Mouse (Mus musculus): ENCODE data around the gene Gm49403. TPM values are rescaled to one million over a fixed set of nuclear protein-coding genes. Genes with fewer than 3 reads are reported as not detected.
A peak's percentile ranks its signal among the peaks of the same experiment; 100 is the strongest.
"Not testable (repeated sequence)": the region's sequence is repeated elsewhere in the genome, so short reads cannot be mapped to it uniquely, and the experiment has no call there.

The Gm49403 gene
- polyA plus RNA-seq, 1 experiment: not detected

GRCm38 (mm10) chr19:8887585-8888463 is 4.1 kb downstream of the Gm49403 start:
- Histone ChIP-seq H3K36me3 (ENCODE audit: control insufficient read depth, insufficient read depth, low read length) (peaks cover 3% of the 10 kb centered on the region; the same call in 1 of the 2 replicates), H3K27me3 (replicated peaks; ENCODE audit: control insufficient read depth, insufficient read depth, low read length) (no peaks in the 10 kb centered on the region), H3K27ac (ENCODE audit: insufficient read depth, low read depth, low read length) (peak overlapping the region; percentile 47), H3K4me1 (ENCODE audit: control insufficient read depth, insufficient read depth, low read length) (peaks cover 4% of the 10 kb centered on the region; the same call in 1 of the 2 replicates), H3K4me3 (ENCODE audit: insufficient read depth, low read depth, low read length) (peak overlapping the region; percentile 75)
- no peak for DNase-seq
- TF ChIP-seq POLR2A (IDR thresholded peaks at IDR 0.05; ENCODE audit: low read depth, low read length) (no peak), CTCF (conservative IDR thresholded peaks at IDR 0.05; ENCODE audit: insufficient read depth, insufficient read length, low read depth, low read length) (no peak)
- WGBS: 27% methylated on average over 19 of the region's 19 CpGs

GRCm38 (mm10) chr19:8888511-8889385 is 5.0 kb downstream of the Gm49403 start, which contains the start of the genes 1810009A15Rik and Gm49416:
Gene 1810009A15Rik, plus strand, starts transcription at chr19:8888853.
Gene Gm49416, plus strand, starts transcription at chr19:8888926.
- Histone ChIP-seq H3K4me1 (ENCODE audit: control insufficient read depth, insufficient read depth, low read length) (peaks cover 4% of the 10 kb centered on the region; the same call in 1 of the 2 replicates), H3K27me3 (replicated peaks; ENCODE audit: control insufficient read depth, insufficient read depth, low read length) (no peaks in the 10 kb centered on the region), H3K27ac (ENCODE audit: insufficient read depth, low read depth, low read length) (peak within 1 kb of the TSS; percentile 47), H3K36me3 (ENCODE audit: control insufficient read depth, insufficient read depth, low read length) (peaks cover 3% of the 10 kb centered on the region; the same call in 1 of the 2 replicates), H3K4me3 (ENCODE audit: insufficient read depth, low read depth, low read length) (peak within 1 kb of the TSS; percentile 75)
- DNase-seq: peak; percentile 97
- WGBS: under 1% methylated on average over 58 of the region's 58 CpGs
- TF ChIP-seq CTCF (conservative IDR thresholded peaks at IDR 0.05; ENCODE audit: insufficient read depth, insufficient read length, low read depth, low read length): no peak
- TF ChIP-seq POLR2A (IDR thresholded peaks at IDR 0.05; ENCODE audit: low read depth, low read length): peak; percentile 83

DNA sequence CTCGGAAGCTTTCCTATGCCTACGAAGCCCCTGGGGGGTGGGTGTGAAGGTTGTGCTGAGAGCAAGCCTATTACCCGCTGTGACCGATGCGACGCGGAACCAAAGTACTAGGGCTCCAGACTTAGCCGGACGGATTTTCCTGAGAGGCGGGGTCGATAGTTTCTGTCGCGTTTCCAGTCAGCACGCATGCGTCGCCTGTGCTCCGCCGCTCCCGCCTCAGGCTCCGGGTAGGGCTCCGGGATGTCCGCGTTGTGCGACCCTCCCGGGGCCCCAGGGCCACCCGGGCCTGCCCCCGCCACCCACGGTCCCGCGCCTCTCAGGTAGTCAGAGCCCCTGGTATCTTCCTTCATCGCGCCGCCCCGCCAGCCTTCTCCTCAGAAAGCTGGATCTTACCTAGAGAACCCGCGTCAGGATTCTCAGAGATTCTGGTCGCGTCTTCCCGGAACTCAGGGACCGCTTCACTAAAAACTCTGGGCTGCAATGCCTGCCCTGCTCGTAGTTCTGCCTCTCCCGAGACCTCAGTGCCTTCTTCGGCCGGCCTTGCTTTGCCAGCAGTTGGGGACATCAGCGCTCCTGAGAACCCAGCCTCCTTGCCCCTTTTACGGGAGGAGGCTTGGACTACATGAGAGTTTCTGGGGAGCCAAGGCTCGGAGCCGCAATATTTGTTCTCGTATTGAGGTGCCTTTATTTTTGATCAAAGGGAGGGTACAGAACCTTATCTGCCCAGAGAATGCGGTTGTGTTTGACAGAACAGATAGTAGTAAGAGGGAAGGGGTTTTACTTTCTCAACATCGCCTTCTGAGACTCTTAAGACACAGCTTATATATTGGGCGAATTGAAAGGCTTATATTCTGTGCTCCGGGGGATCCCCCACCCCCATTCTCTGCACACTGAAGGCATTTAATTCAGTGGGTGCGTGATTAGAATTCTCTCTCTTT is 9.4 kb downstream of the Gm49403 start, which contains the start of gene Ints5:
Gene Ints5, plus strand, starts transcription at position 177 of the 938 bp plus-strand sequence.
- 2% methylated on average over 54 of the region's 54 CpGs for WGBS
- Histone ChIP-seq H3K36me3 (ENCODE audit: control insufficient read depth, insufficient read depth, low read length) (peaks cover 3% of the 10 kb centered on the region), H3K27ac (ENCODE audit: insufficient read depth, low read depth, low read length) (peak within 1 kb of the TSS; percentile 30; the same call in 1 of the 2 replicates), H3K4me3 (ENCODE audit: insufficient read depth, low read depth, low read length) (peak within 1 kb of the TSS; percentile 88), H3K4me1 (ENCODE audit: control insufficient read depth, insufficient read depth, low read length) (no peaks in the 10 kb centered on the region), H3K27me3 (replicated peaks; ENCODE audit: control insufficient read depth, insufficient read depth, low read length) (no peaks in the 10 kb centered on the region)
- TF ChIP-seq CTCF (conservative IDR thresholded peaks at IDR 0.05; ENCODE audit: insufficient read depth, insufficient read length, low read depth, low read length): no peak
- peak; percentile 75 for TF ChIP-seq POLR2A (IDR thresholded peaks at IDR 0.05; ENCODE audit: low read depth, low read length)
- peak; percentile 91 for DNase-seq

GRCm38 (mm10) chr19:8895397-8895960 is 11.7 kb downstream of the Gm49403 start:
- WGBS: 90% methylated on average over 9 of the region's 9 CpGs
- Histone ChIP-seq H3K27me3 (replicated peaks; ENCODE audit: control insufficient read depth, insufficient read depth, low read length) (no peaks in the 10 kb centered on the region), H3K4me3 (ENCODE audit: insufficient read depth, low read depth, low read length) (no peak overlapping the region), H3K4me1 (ENCODE audit: control insufficient read depth, insufficient read depth, low read length) (no peaks in the 10 kb centered on the region; the same call in 1 of the 2 replicates), H3K27ac (ENCODE audit: insufficient read depth, low read depth, low read length) (no peak overlapping the region), H3K36me3 (ENCODE audit: control insufficient read depth, insufficient read depth, low read length) (peaks cover 2% of the 10 kb centered on the region)
- no peak for DNase-seq
- TF ChIP-seq CTCF (conservative IDR thresholded peaks at IDR 0.05; ENCODE audit: insufficient read depth, insufficient read length, low read depth, low read length) (no peak), POLR2A (IDR thresholded peaks at IDR 0.05; ENCODE audit: low read depth, low read length) (no peak)

DNA sequence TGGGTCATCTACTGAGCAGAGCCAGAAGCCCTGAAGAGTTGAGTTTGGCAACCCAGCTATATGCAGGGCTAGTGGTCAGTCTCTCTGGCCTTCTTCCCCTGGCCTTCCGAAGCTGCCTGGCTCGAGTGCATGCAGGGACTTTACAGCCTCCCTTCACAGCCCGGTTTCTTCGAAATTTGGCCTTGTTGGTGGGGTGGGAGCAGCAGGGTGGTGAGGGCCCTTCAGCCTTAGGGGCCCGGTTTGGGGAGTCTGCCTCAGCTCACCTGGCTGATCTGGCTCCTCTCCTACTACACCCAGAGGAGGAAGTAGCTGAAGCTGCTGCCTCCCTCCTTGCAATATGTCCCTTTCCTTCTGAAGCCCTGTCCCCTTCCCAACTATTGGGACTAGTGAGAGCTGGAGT is 12.5 kb downstream of the Gm49403 start:
- not testable (repeated sequence) for H3K4me1 ChIP-seq (ENCODE audit: control insufficient read depth, insufficient read depth, low read length); H3K27ac ChIP-seq (ENCODE audit: insufficient read depth, low read depth, low read length); DNase-seq; H3K4me3 ChIP-seq (ENCODE audit: insufficient read depth, low read depth, low read length); H3K27me3 ChIP-seq (replicated peaks; ENCODE audit: control insufficient read depth, insufficient read depth, low read length); H3K36me3 ChIP-seq (ENCODE audit: control insufficient read depth, insufficient read depth, low read length)
- 79% methylated on average over 5 of the region's 5 CpGs for WGBS

- peak; percentile 62 for DNase-seq
- not testable (repeated sequence) for H3K36me3 ChIP-seq (ENCODE audit: control insufficient read depth, insufficient read depth, low read length); H3K27me3 ChIP-seq (replicated peaks; ENCODE audit: control insufficient read depth, insufficient read depth, low read length); H3K4me1 ChIP-seq (ENCODE audit: control insufficient read depth, insufficient read depth, low read length)
- 17% methylated on average over 21 of the region's 21 CpGs for WGBS
- H3K4me3 ChIP-seq (ENCODE audit: insufficient read depth, low read depth, low read length): peak overlapping the region; percentile 88
- H3K27ac ChIP-seq (ENCODE audit: insufficient read depth, low read depth, low read length): peak overlapping the region; percentile 43
These were observed 13.6 kb downstream of the Gm49403 start for GRCm38 (mm10) chr19:8897211-8897864.

Measured in kidney, adult 2 months (tissue).